Mouse (Mus musculus) embryo, embryonic 10 days (tissue): ENCODE data around the gene Bfar.
A peak's percentile ranks its signal among the peaks of the same experiment; 100 is the strongest.
"Not testable (repeated sequence)": the region's sequence is repeated elsewhere in the genome, so short reads cannot be mapped to it uniquely, and the experiment has no call there.

Experiments used
- DNase-seq: peaks from one replicate; pipeline ENCODE4 v3.0.0-alpha.2; 2015; ENCODE audit warnings: low spot score

Gene Bfar

GRCm38 (mm10) chr16:13722937-13723336 lies 51.3 kb downstream of the Bfar start:
- DNase-seq, result no peak

GRCm38 (mm10) chr16:13727811-13728335 lies 56.2 kb downstream of the Bfar start:
- DNase-seq, result no peak

DNA sequence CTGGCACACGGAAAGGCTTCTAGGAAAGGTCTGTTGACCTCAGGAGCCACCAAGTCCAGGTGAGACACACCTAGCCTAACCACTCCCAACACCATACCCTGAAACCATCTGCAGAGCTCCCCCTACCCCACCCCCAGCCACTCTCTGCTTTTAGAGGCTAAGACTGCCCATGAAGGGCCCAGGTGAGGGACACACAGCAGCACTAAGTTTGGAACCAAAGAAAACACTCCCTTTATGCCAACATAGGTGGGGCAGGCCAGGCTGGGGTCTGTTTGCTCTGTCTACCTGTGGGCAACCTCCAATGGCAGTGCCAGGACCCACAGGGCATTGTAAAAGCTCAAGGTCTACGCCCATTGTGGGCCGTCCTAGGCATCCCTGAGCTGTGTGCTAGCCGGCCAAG lies 57.8 kb downstream of the Bfar start:
- no peak for DNase-seq

GRCm38 (mm10) chr16:13730285-13731255 lies 58.9 kb downstream of the Bfar start, which contains the start of gene Pla2g10:
Gene Pla2g10 (minus strand): TSS chr16:13730983.
- peak; percentile 15 for DNase-seq

- DNase-seq, result no peak
These were observed 61.1 kb downstream of the Bfar start for GRCm38 (mm10) chr16:13732786-13733185.

DNA sequence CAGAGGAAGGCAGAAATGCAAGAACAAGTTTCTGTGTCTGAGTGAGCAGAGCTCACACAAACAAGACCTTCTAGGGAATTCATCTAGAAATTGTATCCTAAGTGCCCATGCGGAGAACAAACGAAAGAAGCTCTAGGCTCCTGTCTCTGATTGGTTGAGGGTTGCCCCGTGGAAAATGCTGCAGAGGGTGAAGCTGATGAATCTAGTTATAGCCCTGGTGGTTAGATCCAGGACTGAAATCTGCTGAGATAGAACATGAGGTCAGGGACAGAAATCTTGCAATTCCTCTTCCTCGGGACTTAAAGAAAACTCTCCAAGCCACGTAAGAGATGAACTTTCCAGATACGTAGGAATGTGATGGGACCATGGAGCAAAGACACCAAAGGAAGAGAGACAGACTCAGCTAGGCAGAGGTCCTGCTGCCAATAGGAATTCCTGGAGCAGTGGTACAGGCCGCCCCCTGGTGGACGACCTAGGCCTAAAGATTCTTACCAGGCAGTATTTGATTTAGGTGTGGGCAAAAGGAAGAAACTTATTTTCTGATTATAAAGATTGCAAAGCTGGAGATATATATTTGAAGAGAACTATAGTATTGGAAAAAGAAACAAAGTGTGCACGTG lies 62.0 kb downstream of the Bfar start:
- DNase-seq, result peak; percentile 82

DNA sequence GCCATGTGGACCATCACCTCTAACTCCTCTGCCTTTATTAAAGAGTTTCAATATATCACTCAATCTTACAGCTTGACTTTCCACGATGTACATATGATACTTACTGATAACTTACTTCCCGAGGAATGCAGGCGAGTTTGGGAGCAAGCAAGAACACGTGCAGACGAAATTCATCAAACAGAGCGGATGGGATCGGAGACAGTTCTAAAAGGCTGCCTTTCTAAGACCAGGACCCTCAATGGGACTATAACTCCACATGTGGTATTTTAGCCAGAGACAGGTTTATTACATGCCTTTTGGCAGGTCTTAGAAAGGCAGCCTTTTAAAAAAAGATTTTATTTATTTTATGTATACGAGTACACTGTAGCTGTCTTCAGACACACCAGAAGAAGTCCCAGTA lies 64.3 kb downstream of the Bfar start:
- DNase-seq, result no peak

DNA sequence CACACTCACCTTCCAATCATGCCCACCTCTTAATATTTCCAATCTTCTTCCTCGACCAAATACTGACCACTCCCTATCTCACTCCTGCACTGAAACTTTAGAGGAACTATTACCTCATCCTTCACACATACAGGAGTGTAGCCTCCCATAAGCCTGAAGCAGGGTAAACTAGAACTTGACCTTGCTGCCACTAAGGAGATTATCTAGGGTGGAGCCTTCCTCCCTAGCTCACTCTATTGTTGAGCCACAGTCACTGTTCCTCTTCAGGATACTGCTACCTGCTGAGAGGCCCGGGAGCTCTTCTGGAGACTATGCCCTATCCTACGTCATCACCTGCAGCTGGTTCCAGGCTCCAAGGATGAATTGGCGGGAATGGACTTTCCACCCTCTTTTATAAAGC lies 67.4 kb downstream of the Bfar start:
- DNase-seq, result not testable (repeated sequence)

DNA sequence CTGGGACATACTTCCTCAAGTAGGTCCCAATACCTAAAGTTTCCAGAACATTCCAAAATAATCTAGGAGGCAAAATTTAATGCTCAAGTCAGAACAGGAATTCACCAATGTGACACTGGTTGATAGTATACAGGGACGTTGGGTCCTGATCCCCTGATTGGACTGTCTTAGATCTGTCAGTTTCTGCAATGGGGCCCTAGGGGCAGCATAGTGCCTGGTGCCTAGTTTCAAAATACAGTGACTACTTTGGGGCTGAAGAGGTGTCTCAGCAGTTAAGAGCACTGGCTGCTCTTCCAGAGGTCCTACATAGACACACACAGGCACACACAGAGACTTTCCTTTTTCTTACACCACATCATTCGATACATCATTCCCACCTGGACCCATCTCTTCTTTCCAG lies 69.2 kb downstream of the Bfar start:
- DNase-seq, result no peak

- DNase-seq, result no peak
These were observed 76.0 kb downstream of the Bfar start for GRCm38 (mm10) chr16:13747708-13748107.

- DNase-seq, result no peak
These were observed 76.5 kb downstream of the Bfar start for GRCm38 (mm10) chr16:13748124-13748523.

GRCm38 (mm10) chr16:13748813-13749212 lies 77.2 kb downstream of the Bfar start:
- not testable (repeated sequence) for DNase-seq

DNA sequence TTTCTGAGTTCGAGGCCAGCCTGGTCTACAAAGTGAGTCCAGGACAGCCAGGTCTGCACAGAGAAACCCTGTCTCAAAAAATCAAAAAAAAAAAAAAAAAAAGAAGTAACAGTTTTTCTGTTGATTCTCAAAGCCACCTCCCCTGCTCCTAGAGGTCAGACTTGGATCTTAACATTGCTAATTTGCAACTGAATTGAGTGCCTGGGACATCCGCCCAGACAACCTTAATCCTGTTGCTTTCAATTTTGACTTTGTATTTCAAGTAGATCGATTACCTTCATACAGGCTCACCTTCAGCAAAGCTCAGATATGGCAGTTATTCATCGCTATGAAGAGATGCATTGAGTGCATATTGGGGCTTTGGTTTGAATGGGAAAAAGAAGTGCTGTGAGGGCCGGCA lies 77.6 kb downstream of the Bfar start:
- DNase-seq, result no peak

- DNase-seq, result no peak
These were observed 78.3 kb downstream of the Bfar start for GRCm38 (mm10) chr16:13749981-13750380.

GRCm38 (mm10) chr16:13750626-13751025 lies 79.0 kb downstream of the Bfar start:
- no peak for DNase-seq
